Mouse (Mus musculus): ENCODE data around the gene Rbp4. TPM values are rescaled to one million over a fixed set of nuclear protein-coding genes. Genes with fewer than 3 reads are reported as not detected.

The Rbp4 gene
- total RNA-seq, 1 experiment: 2.7 TPM

GRCm38 (mm10) chr19:38114834-38115491, 10.1 kb downstream of the Rbp4 start:
- no peak for DNase-seq (ENCODE audit: low read depth, low spot score)
- in situ Hi-C loops (cut with MboI; ENCODE audit: low sequenced_read_pairs in 2 of 2, unreplicated experiment in 2 of 2): no loop called here

GRCm38 (mm10) chr19:38112575-38112974, 12.5 kb downstream of the Rbp4 start:
- TF ChIP-seq HCFC1 (IDR thresholded peaks at IDR 0.05; ENCODE audit: borderline replicate concordance, insufficient read depth, low read length) (no peak), ZNF384 (IDR thresholded peaks at IDR 0.05; ENCODE audit: low read depth, low read length) (no peak), CHD2 (IDR thresholded peaks at IDR 0.05; ENCODE audit: low read depth, low read length) (no peak), MAFK (IDR thresholded peaks at IDR 0.05; ENCODE audit: insufficient read depth, low read depth, low read length) (no peak), ZC3H11A (IDR thresholded peaks at IDR 0.05; ENCODE audit: borderline replicate concordance, low read depth, low read length) (no peak)
- Histone ChIP-seq H3K9ac (ENCODE audit: insufficient read depth, low read depth, low read length, poor library complexity, severe bottlenecking) (no peak overlapping the region), H3K4me3 (ENCODE audit: insufficient read depth in 1 of 2, low read depth in 1 of 2, low read length in 2 of 2, poor library complexity in 1 of 2, severe bottlenecking in 1 of 2) (no peak overlapping the region), H3K9me3 (ENCODE audit: control insufficient read depth, insufficient read depth, low read depth, low read length) (no peaks in the 10 kb centered on the region), H3K36me3 (ENCODE audit: control insufficient read depth, insufficient read depth, low read length, poor library complexity, severe bottlenecking) (no peaks in the 10 kb centered on the region), H3K27ac (ENCODE audit: insufficient read depth, low read depth, low read length, poor library complexity, severe bottlenecking) (no peak overlapping the region), H3K4me1 (ENCODE audit: control insufficient read depth in 2 of 2, insufficient read depth in 2 of 2, low read length in 2 of 2, poor library complexity in 1 of 2) (peaks cover 1 to 5% of the 10 kb centered on the region in 2 experiments; a peak in 1 of 4 replicates)
- no peak for DNase-seq (ENCODE audit: low read depth, low spot score)
- in situ Hi-C loops (cut with MboI; ENCODE audit: low sequenced_read_pairs in 2 of 2, unreplicated experiment in 2 of 2): no loop called here

More at GRCm38 (mm10) chr19:38114834-38115491, 10.1 kb downstream of the Rbp4 start:
- H3K36me3 ChIP-seq (ENCODE audit: control insufficient read depth, insufficient read depth, low read length, poor library complexity, severe bottlenecking): no peaks in the 10 kb centered on the region
- TF ChIP-seq MAFK (IDR thresholded peaks at IDR 0.05; ENCODE audit: insufficient read depth, low read depth, low read length): no peak
- TF ChIP-seq CHD2 (IDR thresholded peaks at IDR 0.05; ENCODE audit: low read depth, low read length): no peak
- no peak for TF ChIP-seq HCFC1 (IDR thresholded peaks at IDR 0.05; ENCODE audit: borderline replicate concordance, insufficient read depth, low read length)
- no peak for TF ChIP-seq ZC3H11A (IDR thresholded peaks at IDR 0.05; ENCODE audit: borderline replicate concordance, low read depth, low read length)
- TF ChIP-seq ZNF384 (IDR thresholded peaks at IDR 0.05; ENCODE audit: low read depth, low read length): no peak
- no peaks in the 10 kb centered on the region for H3K9me3 ChIP-seq (ENCODE audit: control insufficient read depth, insufficient read depth, low read depth, low read length)
- H3K4me3 ChIP-seq (ENCODE audit: insufficient read depth in 1 of 2, low read depth in 1 of 2, low read length in 2 of 2, poor library complexity in 1 of 2, severe bottlenecking in 1 of 2): no peak overlapping the region
- H3K9ac ChIP-seq (ENCODE audit: insufficient read depth, low read depth, low read length, poor library complexity, severe bottlenecking): no peak overlapping the region
- H3K27ac ChIP-seq (ENCODE audit: insufficient read depth, low read depth, low read length, poor library complexity, severe bottlenecking): no peak overlapping the region
- H3K4me1 ChIP-seq (ENCODE audit: control insufficient read depth in 2 of 2, insufficient read depth in 2 of 2, low read length in 2 of 2, poor library complexity in 1 of 2): peaks cover 0 to 2% of the 10 kb centered on the region in 2 experiments; a peak in 1 of 4 replicates

- Histone ChIP-seq H3K27ac (ENCODE audit: insufficient read depth, low read depth, low read length, poor library complexity, severe bottlenecking) (no peak overlapping the region), H3K9ac (ENCODE audit: insufficient read depth, low read depth, low read length, poor library complexity, severe bottlenecking) (no peak overlapping the region), H3K4me3 (ENCODE audit: insufficient read depth in 1 of 2, low read depth in 1 of 2, low read length in 2 of 2, poor library complexity in 1 of 2, severe bottlenecking in 1 of 2) (no peak overlapping the region), H3K36me3 (ENCODE audit: control insufficient read depth, insufficient read depth, low read length, poor library complexity, severe bottlenecking) (no peaks in the 10 kb centered on the region), H3K9me3 (ENCODE audit: control insufficient read depth, insufficient read depth, low read depth, low read length) (no peaks in the 10 kb centered on the region), H3K4me1 (ENCODE audit: control insufficient read depth in 2 of 2, insufficient read depth in 2 of 2, low read length in 2 of 2, poor library complexity in 1 of 2) (peaks cover 1 to 5% of the 10 kb centered on the region in 2 experiments; a peak in 1 of 4 replicates)
- no peak for TF ChIP-seq MAFK (IDR thresholded peaks at IDR 0.05; ENCODE audit: insufficient read depth, low read depth, low read length)
- TF ChIP-seq ZNF384 (IDR thresholded peaks at IDR 0.05; ENCODE audit: low read depth, low read length): no peak
- no peak for TF ChIP-seq HCFC1 (IDR thresholded peaks at IDR 0.05; ENCODE audit: borderline replicate concordance, insufficient read depth, low read length)
- TF ChIP-seq CHD2 (IDR thresholded peaks at IDR 0.05; ENCODE audit: low read depth, low read length): no peak
- no peak for TF ChIP-seq ZC3H11A (IDR thresholded peaks at IDR 0.05; ENCODE audit: borderline replicate concordance, low read depth, low read length)
- DNase-seq (ENCODE audit: low read depth, low spot score): no peak
- in situ Hi-C loops (cut with MboI; ENCODE audit: low sequenced_read_pairs in 2 of 2, unreplicated experiment in 2 of 2): no loop called here
These were observed 14.0 kb downstream of the Rbp4 start for GRCm38 (mm10) chr19:38111056-38111455.

GRCm38 (mm10) chr19:38109506-38110242, 15.4 kb downstream of the Rbp4 start:
- Histone ChIP-seq H3K36me3 (ENCODE audit: control insufficient read depth, insufficient read depth, low read length, poor library complexity, severe bottlenecking) (no peaks in the 10 kb centered on the region), H3K4me1 (ENCODE audit: control insufficient read depth in 2 of 2, insufficient read depth in 2 of 2, low read length in 2 of 2, poor library complexity in 1 of 2) (peaks cover 1 to 5% of the 10 kb centered on the region in 2 experiments; a peak in 1 of 4 replicates), H3K4me3 (ENCODE audit: insufficient read depth in 1 of 2, low read depth in 1 of 2, low read length in 2 of 2, poor library complexity in 1 of 2, severe bottlenecking in 1 of 2) (no peak overlapping the region), H3K9ac (ENCODE audit: insufficient read depth, low read depth, low read length, poor library complexity, severe bottlenecking) (no peak overlapping the region), H3K27ac (ENCODE audit: insufficient read depth, low read depth, low read length, poor library complexity, severe bottlenecking) (no peak overlapping the region), H3K9me3 (ENCODE audit: control insufficient read depth, insufficient read depth, low read depth, low read length) (no peaks in the 10 kb centered on the region)
- TF ChIP-seq MAFK (IDR thresholded peaks at IDR 0.05; ENCODE audit: insufficient read depth, low read depth, low read length) (no peak), HCFC1 (IDR thresholded peaks at IDR 0.05; ENCODE audit: borderline replicate concordance, insufficient read depth, low read length) (no peak), CHD2 (IDR thresholded peaks at IDR 0.05; ENCODE audit: low read depth, low read length) (no peak), ZC3H11A (IDR thresholded peaks at IDR 0.05; ENCODE audit: borderline replicate concordance, low read depth, low read length) (no peak), ZNF384 (IDR thresholded peaks at IDR 0.05; ENCODE audit: low read depth, low read length) (no peak)
- DNase-seq (ENCODE audit: low read depth, low spot score): no peak
- in situ Hi-C loops (cut with MboI; ENCODE audit: low sequenced_read_pairs in 2 of 2, unreplicated experiment in 2 of 2): no loop called here
